Mouse (Mus musculus) sigmoid colon, adult 10 weeks (tissue): ENCODE data around the gene Gm14288. TPM values are rescaled to one million over a fixed set of nuclear protein-coding genes. Genes with fewer than 3 reads are reported as not detected.

ENCODE experiments used
- polyA plus RNA-seq: library from polyadenylated mRNA; stranded (reverse); fragments of 350-450 nt; fragmentation: Illumina TruSeq; extraction: RNeasy Lipid Tissue Mini Kit (QIAGEN cat#74804); gene quantifications from one replicate; pipeline ENCODE4 v1.2.3, GENCODE M21; 2014; ENCODE audit warnings: low read depth, low replicate concordance

Gm14288 gene
- not detected for polyA plus RNA-seq

GRCm38 (mm10) chr2:175800993-175801392 lies at the start of gene Gm14288:
Gene Gm14288, minus strand, starts transcription at chr2:175801093.

DNA sequence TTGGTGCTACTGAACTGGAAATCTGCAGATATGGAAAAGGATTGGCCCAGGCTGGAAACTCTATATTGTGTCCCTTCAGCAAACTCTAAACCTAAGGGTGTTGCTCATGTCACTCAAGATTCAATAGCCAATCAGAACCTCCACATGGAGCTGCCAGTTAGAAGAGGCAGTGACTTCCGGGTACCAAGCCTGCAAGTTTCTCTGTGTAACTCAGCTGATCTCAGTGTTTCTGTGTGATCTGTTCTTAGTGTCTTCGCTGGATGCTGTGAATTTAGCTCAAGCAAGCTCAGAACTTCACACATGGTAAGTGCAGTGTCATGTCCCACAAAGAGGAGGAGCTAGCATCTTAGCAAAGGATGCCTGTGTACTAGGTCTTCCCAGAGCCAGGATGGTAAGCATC lies 59.7 kb downstream of the Gm14288 start, which contains the start of gene Gm2007:
TSS of gene Gm2007 (plus strand) at position 301 of the 400 bp plus-strand sequence.

Other genes with a start within 250 kb of the Gm14288 start
- 3.7 TPM for gene Gm11007, start 157.1 kb downstream of the Gm14288 start, polyA plus RNA-seq
- not detected for gene Zfp969, start 97.4 kb downstream of the Gm14288 start, polyA plus RNA-seq
- 3.7 TPM for gene Gm2007, start 59.6 kb downstream of the Gm14288 start, polyA plus RNA-seq
- gene Gm6710, start 68.1 kb upstream of the Gm14288 start, polyA plus RNA-seq: 40.7 TPM
- 83.4 TPM for gene Zfp966, start 130.0 kb upstream of the Gm14288 start, polyA plus RNA-seq
- 37.3 TPM for gene Gm2026, start 164.2 kb upstream of the Gm14288 start, polyA plus RNA-seq